Mouse (Mus musculus) right cerebral cortex, postnatal 4 days (tissue): ENCODE results near the gene Fancc.

Experiments used
- DNase-seq: peaks from one replicate; pipeline ENCODE4 v3.0.0-alpha.2; 2022

Fancc gene

DNA sequence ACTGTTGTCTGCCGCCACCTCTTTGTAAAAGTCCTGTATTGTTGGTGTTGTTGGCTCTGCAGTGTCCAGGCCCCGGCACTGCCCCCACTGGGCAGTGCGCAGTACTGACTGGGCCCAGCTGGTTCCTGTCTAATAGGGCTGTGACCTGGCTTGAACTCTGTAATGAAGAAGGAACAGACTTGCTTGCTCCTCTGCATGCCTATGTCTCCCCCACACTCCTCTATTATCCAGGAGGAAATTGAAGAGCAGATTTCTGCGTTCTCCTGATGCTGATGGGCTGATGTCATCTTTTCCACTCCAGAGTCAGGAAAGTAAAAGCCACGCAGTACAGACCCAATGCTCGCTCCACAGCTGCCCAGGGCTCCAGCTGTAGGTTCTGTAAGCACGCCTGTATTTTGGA lies 240.3 kb downstream of the Fancc start:
- DNase-seq: no peak

DNA sequence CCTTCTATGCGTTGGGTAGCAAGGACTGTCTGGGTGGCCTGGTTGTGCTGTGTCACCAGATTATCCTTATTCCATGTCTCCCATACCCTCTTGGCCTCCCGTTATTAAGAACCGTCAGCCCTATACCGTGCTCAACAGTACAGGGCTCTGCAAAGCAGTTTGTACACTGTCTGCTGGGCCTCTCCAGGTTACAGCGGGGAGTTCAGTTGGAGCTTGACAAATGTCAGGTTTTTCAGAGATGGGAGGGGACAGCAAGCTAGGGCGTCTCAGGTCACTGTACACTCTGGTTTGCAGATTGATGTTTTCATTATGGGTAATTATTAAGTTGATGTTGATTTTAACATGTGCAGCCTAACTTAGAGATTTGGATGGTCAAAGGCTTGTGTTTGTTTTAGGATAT lies 240.9 kb downstream of the Fancc start:
- no peak for DNase-seq

DNA sequence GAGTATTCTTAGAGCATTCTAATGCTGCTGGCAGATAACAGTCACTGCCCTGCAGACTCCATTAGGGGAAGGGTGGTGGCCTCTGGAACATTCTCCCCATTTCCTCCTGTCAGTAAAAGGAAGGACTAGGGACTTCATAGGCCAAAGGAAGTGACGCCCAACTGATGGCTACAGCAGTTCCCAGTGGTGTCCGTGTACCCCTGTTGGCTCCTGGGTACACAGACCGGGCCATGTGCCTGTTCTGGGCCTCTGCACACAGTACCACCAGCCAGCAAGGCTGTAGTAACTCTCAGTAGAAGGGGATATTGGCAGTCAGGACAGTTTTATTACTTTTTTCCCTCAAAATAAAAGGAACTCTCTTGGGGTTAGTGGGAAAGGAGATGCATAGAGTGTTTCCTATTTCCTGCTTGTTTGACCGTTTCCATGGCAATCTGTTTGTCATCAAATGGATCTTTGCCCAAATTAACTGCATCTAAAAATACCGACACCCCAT lies 241.5 kb downstream of the Fancc start:
- no peak for DNase-seq

DNA sequence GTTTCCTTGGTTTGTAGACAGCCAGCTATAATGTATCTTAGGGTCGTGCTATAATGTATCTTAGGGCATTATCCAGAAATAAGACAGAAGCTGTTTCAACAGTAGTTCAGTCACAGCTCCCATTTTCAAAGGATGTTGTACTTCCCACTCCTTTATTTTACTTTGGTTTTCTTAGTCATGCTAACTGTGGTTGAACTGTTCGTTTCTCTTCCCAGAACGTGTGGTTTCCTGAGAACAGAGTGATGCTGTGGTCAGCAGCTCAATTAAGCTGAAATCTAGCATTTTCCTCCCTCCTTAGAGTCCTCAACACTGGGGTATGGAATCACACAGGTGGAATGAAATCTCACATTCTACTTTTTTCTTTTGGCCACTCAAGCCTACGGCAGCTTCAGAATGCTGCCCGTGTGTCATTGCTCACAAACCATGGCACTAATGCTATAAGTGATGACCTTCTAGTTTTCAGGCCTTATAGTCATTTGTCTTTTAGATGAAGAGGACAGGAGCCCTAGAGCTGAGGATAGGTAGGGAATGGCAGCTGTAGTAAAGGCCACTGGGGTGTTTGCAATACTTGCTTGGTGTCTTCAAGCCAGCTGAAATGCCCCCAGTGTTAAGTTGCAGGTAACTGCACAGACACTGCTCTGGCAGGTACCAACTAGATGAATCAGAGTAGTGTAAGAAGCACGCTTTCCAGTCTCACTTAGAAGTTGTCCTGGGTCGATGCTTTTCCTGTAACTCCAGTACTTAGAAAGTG lies 243.0 kb downstream of the Fancc start:
- no peak for DNase-seq

DNA sequence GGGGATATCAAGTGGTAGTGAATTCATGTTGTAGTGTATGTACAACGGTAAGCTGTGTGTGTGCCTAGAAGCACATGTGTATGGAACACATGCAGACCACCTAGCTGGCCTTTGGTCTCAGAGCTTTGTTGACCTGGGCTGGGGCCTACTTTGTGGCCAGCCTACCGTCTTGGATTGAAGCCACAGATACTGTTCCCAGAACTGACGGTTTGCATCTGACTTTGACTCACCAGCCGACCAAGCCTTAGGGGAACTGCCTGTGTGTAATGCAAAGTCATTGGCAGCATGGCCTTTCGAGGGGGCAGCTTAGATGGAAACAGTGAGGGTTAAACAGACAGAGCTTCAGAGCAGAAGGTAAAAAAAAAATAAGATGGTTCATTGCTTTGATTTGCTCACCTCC lies 243.9 kb downstream of the Fancc start:
- no peak for DNase-seq

DNA sequence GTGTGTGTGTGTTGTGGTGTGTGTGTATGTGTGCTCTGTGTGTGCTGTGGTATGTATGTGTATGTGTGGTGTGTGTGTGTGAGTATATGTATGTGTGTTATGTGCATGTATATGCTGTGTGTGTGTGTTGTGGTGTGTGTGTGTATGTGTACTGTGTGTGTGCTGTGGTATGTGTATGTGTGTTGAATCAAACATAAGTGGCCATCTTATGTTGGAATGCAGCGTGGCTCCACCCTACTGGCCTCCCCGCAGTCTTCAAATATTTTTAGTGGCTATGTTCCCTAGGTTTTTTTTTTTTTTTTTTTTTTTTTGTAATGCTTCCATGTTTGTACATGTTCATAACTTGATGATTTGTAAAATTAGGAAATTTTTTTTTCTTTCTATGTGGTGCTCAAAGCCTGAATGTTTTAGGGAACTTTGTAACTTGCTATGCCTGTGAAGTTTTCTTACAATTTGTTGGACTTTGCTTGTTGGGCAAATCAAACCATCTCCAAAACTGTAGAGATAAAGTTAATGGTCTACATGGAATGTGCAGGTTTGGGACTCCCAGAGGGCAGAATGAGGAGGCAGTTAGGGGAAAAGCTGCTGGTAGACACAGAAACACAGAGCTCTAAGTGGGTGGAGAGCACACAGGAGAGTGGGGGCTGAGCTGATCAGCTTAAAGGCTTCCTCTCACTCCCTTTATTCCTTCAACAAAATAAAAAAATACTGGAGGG lies 244.6 kb downstream of the Fancc start:
- no peak for DNase-seq

DNA sequence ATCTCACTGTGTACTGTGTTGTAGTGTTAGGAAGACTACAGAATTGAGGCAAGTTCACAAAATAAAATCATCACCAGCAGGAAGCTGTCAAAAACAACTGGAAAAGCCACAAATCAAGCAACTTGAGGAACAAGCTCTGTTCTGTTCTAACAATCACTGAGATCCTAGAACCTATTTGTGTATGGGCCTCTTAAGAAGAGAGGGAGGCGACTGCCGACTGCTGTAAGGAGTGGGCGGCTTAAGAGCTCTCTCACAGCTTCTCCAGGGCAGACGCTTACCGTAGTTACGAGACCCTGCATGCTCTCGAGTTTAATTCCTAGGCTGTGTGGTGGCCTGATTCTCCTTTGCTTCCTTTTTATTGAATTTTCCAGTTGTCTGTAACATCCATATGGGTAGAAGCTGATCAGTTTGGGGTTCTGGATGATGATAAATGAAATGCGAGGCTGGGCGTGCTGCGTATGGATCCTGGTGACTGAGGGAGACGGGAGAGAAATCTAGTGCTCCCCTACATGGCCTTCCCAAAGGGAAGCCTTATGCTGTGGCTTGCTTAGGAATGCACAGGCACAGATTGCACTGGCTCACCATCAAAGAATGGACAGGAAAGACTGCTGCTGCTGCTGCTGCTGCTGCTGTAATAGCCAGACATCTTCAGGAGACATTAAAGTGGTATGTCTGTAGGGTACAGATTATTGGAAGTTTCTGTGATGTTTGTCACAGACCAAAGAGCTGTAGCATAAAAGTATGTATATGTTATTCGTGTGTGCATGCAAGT lies 245.8 kb downstream of the Fancc start:
- no peak for DNase-seq

DNA sequence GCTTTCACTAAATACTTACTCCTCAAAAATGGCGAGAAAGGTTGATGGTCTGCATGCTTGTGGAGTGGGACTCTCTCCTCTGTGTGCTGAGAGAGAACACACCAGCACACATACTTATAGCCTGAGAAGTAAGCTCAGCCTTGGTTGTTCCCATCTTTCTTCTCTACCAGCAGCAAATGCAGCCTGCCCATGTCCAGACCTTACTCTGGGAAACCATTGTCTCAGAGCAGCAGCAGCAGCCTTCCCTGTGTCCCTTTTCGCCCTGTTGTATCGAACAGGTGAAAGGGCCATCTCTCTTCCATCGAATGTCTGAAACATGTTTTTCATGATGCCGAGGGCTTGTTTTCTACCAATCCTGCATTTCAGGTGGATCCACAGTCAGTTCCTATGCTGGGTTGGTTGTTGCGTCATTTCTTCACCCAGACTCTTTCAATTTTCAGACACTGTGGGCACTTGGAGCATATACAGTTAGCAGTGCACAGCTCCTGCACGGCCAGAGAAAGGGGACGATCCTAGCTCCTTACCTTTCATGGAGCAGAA lies 246.6 kb downstream of the Fancc start:
- no peak for DNase-seq

DNA sequence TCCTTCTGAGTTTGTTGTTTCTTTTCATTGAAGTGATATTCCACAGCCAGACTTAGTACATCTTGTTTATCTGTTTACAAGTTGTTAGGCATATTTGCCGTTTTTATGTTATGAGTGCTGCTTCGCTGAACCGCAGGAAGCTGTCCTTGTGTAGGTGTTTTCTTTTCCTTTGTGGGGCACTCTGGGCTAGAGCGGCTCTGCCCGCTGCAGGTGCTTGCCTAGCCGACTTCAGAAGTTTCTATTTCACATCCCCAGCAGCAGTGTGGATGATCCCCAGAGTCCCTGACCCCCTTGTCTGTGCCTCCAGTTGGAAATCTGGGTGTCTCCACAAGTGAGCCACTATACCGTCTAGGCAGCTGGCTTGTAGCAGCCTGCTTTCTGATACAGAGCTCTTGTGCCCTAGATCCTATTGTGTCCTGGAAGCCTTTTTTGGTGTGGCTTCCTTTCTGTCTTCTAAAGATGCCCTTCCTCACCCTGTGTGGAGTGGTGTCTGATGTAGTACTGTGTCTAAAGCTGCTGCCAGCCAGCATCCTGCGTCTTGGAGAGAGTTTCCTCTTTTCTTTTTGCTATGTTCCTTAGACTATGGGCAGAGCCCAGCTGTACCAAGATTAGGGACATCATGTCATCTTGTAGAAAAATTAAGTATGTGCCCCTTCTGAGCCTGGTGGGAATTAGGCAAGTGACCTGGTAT lies 247.2 kb downstream of the Fancc start:
- no peak for DNase-seq

DNA sequence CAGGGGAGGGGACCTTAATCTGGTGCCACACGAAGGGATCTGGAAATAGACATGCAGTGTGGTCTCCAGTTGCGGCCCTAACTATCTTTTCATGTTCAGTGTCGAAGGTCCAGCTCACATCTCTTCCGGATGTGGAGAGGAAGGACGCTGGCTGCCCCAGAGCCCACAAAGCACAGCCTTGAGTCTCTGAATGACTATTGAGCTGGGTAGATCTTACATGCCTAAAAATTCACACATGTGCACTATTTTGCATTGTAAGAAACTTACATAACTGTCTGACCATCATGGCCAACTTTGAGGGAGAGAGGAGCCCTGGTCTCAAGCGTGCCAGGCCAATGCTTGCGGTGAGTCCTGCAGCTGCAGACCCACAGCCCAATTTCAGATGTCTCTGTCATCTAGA lies 247.9 kb downstream of the Fancc start:
- DNase-seq: no peak

DNA sequence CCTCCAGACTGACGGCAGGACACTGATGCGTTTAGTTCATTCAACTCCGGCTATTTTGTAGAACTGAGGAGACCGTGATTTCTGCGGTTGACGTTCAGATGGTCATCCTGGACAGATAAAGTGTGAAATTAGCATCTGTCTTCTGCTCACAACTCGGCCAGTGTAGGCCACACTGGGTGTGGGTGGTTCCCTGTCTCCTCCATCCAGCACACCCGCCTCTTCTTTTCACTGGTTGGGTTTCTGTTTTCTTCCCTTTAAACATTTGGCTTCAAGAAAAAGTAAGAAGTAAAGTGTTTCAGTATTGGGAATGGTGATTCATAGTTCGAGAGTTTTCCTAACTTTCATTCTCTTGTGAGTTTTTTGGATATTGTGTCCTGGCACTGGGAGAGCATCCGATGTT lies 248.8 kb downstream of the Fancc start:
- DNase-seq: no peak

DNA sequence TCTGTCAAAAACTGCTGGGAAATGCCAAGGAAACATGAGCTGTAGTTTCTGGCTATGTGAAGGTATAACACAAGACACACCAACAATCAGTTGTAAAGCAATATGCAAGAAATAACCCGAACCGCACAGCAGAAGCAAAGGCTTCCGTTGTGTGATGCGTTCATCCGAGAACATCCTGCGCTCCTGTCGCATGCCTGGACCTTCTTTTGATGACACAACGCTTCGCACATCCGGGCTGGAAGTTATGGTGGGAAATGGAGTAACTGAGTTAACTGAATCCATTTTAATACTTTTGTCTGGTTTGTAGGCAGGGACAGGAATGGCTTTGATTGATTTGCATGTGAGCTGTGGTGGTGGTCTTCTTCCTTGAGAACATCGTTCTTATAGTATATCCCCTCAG lies 249.4 kb downstream of the Fancc start:
- no peak for DNase-seq

DNA sequence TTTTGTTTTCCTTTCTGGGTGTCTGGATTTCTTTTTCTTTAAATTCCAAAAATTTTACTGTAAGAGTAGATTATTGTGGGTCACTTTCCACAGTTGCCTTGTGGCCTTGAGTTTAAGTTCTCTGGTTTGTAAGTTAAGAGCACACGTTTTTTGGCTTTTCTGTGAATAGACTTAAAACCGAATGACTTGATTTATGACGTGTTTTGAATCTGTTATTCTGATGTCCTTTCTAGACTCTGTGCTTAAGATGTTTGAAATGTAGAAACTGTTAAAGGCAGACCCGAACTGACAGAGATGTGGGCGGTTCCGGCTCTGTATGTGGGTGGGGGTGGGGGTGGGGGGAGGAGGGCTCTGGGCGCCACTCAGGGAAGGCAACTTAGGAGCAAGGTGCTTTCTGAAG lies 250.0 kb downstream of the Fancc start:
- no peak for DNase-seq

DNA sequence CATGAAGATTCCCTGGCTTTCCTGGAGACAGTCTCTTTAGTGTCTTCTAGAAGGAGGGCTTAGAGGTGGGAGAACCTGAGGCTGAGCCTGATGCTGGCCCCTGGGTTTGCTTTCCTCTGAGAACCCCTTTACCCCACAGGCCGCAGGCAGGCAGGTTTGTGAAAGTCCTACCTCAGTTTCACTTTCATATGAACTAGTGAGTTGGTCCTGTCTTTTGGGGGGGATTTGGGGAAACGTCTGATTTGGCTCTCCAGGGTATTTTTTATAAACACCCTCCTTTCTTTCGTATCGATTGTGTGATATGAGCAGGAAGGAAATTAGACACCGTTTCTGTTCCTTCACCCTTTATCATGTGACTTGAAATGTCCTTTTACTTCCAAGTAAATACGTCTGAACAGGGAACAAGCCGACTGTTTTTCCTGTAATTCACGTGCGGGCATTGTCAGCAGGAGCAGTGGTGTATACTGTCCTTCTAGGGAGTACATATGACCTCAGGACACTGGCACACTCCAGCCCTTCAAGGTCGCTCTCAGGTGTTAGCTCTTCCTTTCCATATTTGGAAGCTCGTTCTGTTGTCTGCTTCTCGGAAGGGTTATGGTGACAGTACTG lies 250.6 kb downstream of the Fancc start:
- DNase-seq: no peak

DNA sequence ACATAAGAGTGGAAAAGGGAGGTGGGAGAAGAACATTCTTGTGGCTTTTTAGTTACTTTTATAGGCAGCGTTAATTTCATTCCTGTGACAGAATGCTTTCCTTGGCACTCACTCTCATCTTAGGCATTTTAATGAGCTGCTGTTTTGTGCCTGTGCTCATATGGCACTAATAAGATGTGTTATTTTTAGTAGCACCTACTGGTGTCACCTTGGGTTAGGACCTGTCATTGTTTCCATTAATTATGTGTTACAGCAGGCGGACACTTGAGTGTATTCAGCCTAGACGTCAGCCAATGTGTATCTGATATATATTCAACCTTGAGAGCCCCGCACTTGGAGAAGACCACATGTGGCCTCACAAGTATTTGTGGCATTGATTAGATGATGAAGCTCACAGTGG lies 251.3 kb downstream of the Fancc start:
- no peak for DNase-seq

DNA sequence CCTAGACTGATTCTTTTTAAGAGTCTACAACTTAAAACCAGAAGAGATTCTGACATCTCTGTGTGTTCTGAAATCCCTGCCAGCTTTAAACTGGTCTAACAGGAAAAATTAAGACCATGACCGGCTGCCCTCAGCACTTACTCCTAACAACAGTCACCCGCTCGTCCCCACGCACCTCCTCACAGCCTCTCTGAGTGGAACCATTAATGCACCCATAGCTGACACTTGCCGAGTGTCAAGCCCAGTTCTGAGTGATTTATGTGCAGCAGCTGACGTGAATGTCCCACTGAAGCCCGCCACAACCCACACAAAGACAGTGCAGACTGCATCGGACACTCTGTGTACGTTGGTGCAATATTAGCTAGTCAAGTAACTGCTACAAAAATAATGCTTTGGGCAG lies 251.9 kb downstream of the Fancc start:
- DNase-seq: no peak

DNA sequence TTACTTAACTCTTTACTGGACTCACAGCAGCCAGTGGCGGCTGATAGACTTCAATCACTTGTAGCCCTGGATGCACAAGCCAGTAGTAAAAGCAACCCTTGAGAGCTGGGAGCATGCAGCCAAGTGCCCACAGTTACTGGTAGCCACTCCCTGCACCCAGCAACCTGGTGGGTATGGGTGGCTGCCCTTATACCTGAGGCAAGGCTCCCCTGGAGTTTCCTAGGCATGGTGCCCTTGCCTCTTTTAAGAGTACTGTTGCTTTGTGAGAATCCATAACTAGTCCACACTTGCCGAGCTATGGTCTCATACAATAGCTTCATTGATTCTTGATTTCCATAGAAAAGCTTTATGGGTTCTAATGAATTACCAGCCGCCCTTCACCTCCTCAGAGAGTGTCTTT lies 252.7 kb downstream of the Fancc start:
- no peak for DNase-seq

DNA sequence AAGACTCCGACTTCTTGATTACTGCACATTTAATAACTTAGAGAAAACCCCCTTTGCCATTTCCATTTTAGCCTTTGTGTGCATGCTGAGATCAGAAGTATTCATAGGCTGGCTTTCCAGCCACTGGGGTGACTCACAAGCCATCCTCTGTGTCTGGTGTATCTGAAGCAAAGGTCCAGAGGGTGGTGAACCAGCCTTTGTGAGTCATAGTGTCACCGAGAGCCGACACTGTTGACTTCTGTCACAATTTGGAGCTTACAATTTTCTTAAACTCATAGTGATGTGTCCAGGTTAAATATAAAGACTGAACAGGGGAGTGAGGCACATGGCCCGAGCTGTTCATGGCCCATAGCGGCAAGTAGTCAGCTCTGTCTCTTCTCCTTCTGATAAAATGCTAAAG lies 253.5 kb downstream of the Fancc start:
- no peak for DNase-seq

DNA sequence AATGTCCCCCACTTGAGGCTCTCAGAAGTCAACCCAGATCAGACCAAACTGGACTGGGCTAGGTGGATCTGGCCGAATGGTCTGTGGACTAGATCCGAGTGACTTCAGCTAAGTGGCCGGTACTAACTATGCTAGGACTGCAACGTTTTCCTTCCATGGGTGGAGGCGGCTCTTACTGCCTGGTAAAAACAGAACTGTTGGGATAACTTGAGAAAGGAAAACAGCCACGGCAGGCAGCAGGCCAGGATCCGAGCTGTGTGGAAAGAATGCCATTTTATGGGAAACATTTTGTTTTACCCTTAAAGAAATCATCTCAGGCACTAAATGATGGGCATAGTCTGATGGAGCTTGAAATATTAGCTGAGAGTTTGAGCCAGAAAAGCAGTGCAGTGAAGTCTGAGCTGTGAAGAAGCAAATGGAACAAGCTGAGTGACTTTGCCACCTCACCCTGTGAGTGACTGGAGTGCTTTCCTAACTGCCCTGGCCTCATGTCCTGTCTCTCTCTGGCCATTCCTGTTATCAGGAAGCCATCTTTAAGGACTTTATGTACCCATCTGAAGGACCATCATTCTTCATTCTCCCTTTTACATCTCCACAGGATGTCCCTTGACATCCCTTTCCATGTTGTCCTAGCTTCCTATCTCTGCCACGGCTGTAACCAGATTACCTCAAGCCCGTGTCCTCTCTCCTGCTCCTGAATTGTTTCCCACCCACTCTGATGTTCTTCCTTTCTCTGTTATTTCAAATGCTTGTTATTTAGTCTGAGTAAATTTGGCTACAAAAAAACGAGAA lies 254.5 kb downstream of the Fancc start:
- no peak for DNase-seq

DNA sequence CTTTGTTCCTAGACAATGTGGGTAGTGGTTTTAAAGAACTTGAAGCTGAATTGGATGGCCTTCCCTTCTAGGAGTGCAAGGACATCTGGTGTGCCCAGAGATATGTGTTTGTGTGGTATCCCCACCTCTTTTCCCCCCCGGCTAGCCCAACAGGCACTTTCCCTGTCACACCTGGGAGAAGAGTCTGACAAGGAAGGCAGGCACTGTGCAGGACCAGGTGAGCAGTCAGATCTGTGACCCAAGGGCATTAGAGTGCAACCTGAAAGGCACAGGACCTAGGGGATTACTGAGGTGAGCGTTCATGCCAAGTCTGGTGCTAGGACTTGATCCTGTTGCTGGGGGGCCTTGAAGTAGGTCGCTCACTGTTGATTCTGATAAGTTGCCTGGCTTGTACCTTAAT lies 255.4 kb downstream of the Fancc start:
- no peak for DNase-seq

DNA sequence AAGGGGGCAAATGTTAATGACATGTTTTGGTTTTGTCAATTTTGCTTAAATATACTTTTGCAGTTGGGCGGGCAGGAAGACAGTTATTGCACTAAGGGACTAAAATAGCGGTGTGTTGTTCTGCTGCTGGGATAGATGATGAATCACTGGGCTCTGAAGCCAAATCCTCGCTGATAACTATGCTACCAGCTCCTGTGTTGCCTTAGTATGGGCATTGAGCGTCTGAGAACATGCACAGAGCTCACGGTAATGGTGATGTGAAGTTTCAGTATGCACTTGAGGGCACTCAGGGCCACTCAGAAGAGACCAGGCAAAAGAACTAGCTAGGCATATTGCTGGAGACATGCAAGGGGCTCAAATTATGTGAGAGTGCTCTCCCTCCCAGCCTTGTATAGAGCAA lies 256.2 kb downstream of the Fancc start:
- no peak for DNase-seq
